In genomic region chr13:56164372-56164771, GRCm38 (mm10) we compare ENCODE assay signal across 22 mouse cellular contexts. TPM values are rescaled to one million over a fixed set of nuclear protein-coding genes. Genes with fewer than 3 reads are reported as not detected.
DNase-seq lines count a peak whose midpoint lies in the region; ATAC-seq and TF ChIP-seq lines count a peak whose summit lies in the region.
"Had no signal": no experiment of that assay in that cellular context is flagged by ENCODE, and none has a peak within 500 bp of the region (broad histone marks: within the 10 kb centered on the region; RNA-seq: fewer than 3 reads in every experiment).

No protein-coding gene starts in this region.

- H3K79me2 ChIP-seq in CH12.LX (replicated peaks; ENCODE audit: control insufficient read depth, extremely low read depth, insufficient read depth, poor library complexity, severe bottlenecking) = no peaks in the 10 kb centered on the region

- no peak for ATAC-seq in embryonic facial prominence, embryonic 15.5 days (ENCODE audit: insufficient number of reproducible peaks, low FRiP score, low TSS enrichment, low read depth)
- no peak; the same call in 1 of the 2 replicates for ATAC-seq in limb, embryonic 13.5 days (ENCODE audit: low FRiP score, low read depth)
- ATAC-seq in kidney, embryonic 16.5 days (ENCODE audit: low FRiP score, low TSS enrichment) = no peak
- no peak for ATAC-seq in megakaryocyte-erythroid progenitor cell, adult 5-6 weeks (replicated peaks; ENCODE audit: low FRiP score, low TSS enrichment, poor library complexity, severe bottlenecking)
- ATAC-seq: CD4-positive, CD25-positive, alpha-beta regulatory T cell, adult 4 months; forebrain, embryonic 14.5 days; intestine, postnatal 0 days had no signal

- no peak for TF ChIP-seq POLR2A in CH12.LX (IDR thresholded peaks at IDR 0.05; ENCODE audit: low read depth, low read length)

- in situ Hi-C loops in CH12.LX (cut with MboI; ENCODE audit: low pct_ligation_motif_present, low pct_unique_long_range_greater_than_20kb, low sequenced_read_pairs) = no loop called here

- peaks cover 23 to 62% of the 10 kb centered on the region in 2 experiments for H3K4me1 ChIP-seq in CH12.LX (ENCODE audit: control insufficient read depth in 1 of 2, insufficient read depth in 2 of 2)
- peaks cover 58% of the 10 kb centered on the region for H3K4me1 ChIP-seq in embryonic facial prominence, embryonic 10.5 days
- H3K4me1 ChIP-seq in embryonic facial prominence, embryonic 15.5 days = peaks cover 43% of the 10 kb centered on the region
- H3K4me1 ChIP-seq in limb, embryonic 13.5 days = peaks cover 87% of the 10 kb centered on the region
- peaks cover 13% of the 10 kb centered on the region for H3K4me1 ChIP-seq in kidney, embryonic 16.5 days (ENCODE audit: insufficient read depth, low read length)

- no peak overlapping the region for H3K9ac ChIP-seq in CH12.LX (ENCODE audit: insufficient read depth, low read depth)
- H3K9ac ChIP-seq in embryonic facial prominence, embryonic 15.5 days = no peak overlapping the region
- H3K9ac ChIP-seq in limb, embryonic 13.5 days = no peak overlapping the region
- no peak overlapping the region for H3K9ac ChIP-seq in kidney, embryonic 16.5 days (replicated peaks; ENCODE audit: low read length)
- H3K9ac ChIP-seq: hindbrain, embryonic 14.5 days; lung, embryonic 15.5 days; neural tube, embryonic 12.5 days had no signal

- no peaks in the 10 kb centered on the region for H3K9me3 ChIP-seq in CH12.LX (replicated peaks; ENCODE audit: low read length)
- no peaks in the 10 kb centered on the region for H3K9me3 ChIP-seq in embryonic facial prominence, embryonic 10.5 days
- H3K9me3 ChIP-seq in embryonic facial prominence, embryonic 15.5 days (replicated peaks) = no peaks in the 10 kb centered on the region
- no peaks in the 10 kb centered on the region for H3K9me3 ChIP-seq in limb, embryonic 13.5 days
- no peaks in the 10 kb centered on the region for H3K9me3 ChIP-seq in kidney, embryonic 16.5 days (ENCODE audit: low read length)
- H3K9me3 ChIP-seq: lung, embryonic 15.5 days; neural tube, embryonic 12.5 days had no signal

- H3K4me3 ChIP-seq in CH12.LX (replicated peaks in 1 of 3; ENCODE audit: low read depth in 2 of 3, low read length in 2 of 3, poor library complexity in 1 of 3) = no peak overlapping the region
- H3K4me3 ChIP-seq in embryonic facial prominence, embryonic 10.5 days = no peak overlapping the region
- no peak overlapping the region for H3K4me3 ChIP-seq in embryonic facial prominence, embryonic 15.5 days (replicated peaks)
- H3K4me3 ChIP-seq in limb, embryonic 13.5 days = no peak overlapping the region
- H3K4me3 ChIP-seq in kidney, embryonic 16.5 days (ENCODE audit: low read length) = no peak overlapping the region
- H3K4me3 ChIP-seq: lung, embryonic 15.5 days; myocyte; neural tube, embryonic 12.5 days had no signal

- WGBS in embryonic facial prominence, embryonic 10.5 days = 79% methylated on average over 3 of the region's 3 CpGs
- WGBS in embryonic facial prominence, embryonic 15.5 days = 53% methylated on average over 3 of the region's 3 CpGs
- 39% methylated on average over 3 of the region's 3 CpGs for WGBS in limb, embryonic 13.5 days
- WGBS in kidney, embryonic 16.5 days = 64% methylated on average over 3 of the region's 3 CpGs

- TF ChIP-seq RAD21 in CH12.LX (IDR thresholded peaks at IDR 0.05; ENCODE audit: low read depth, low read length) = no peak

- dilution Hi-C loops in CH12.LX (cut with MboI; ENCODE audit: extremely low pct_ligation_motif_present, extremely low pct_unique_long_range_greater_than_20kb, low sequenced_read_pairs) = no loop called here

- no peak for TF ChIP-seq CTCF in CH12.LX (conservative IDR thresholded peaks at IDR 0.05 in 1 of 2, IDR thresholded peaks at IDR 0.05 in 1 of 2; ENCODE audit: low read depth in 2 of 2, low read length in 2 of 2)

- H3K27me3 ChIP-seq in CH12.LX (replicated peaks) = no peaks in the 10 kb centered on the region
- 0 out of 2 replicates have a peak, but pooled peaks cover 9% of the 10 kb centered on the region for H3K27me3 ChIP-seq in embryonic facial prominence, embryonic 10.5 days (replicated peaks; ENCODE audit: low read depth, poor library complexity, severe bottlenecking)
- H3K27me3 ChIP-seq in embryonic facial prominence, embryonic 15.5 days = no peaks in the 10 kb centered on the region
- no peaks in the 10 kb centered on the region for H3K27me3 ChIP-seq in limb, embryonic 13.5 days
- no peaks in the 10 kb centered on the region for H3K27me3 ChIP-seq in kidney, embryonic 16.5 days (ENCODE audit: insufficient read depth, low read length)
- H3K27me3 ChIP-seq: neural tube, embryonic 12.5 days had no signal

- TF ChIP-seq EP300 in CH12.LX (IDR thresholded peaks at IDR 0.05; ENCODE audit: low read length) = 0 out of 2 replicates have a peak, but pooled peaks have one; percentile 13

- peak; percentile 69 for DNase-seq in CH12.LX (ENCODE audit: extremely low read depth)
- DNase-seq in embryonic facial prominence, embryonic 10.5 days (ENCODE audit: low spot score) = no peak
- DNase-seq in thymus, postnatal 36 days = no peak
- DNase-seq: kidney, adult 9 months; kidney, postnatal 14 days; layer of hippocampus, adult 9-11 months; spleen, adult 18-20 months; thymus, adult 18-20 months had no signal

- H3K4me2 ChIP-seq in CH12.LX (ENCODE audit: insufficient read depth, low read depth, poor library complexity, severe bottlenecking) = no peak overlapping the region
- H3K4me2 ChIP-seq in embryonic facial prominence, embryonic 15.5 days (replicated peaks) = no peak overlapping the region
- peak overlapping the region; percentile 47 for H3K4me2 ChIP-seq in limb, embryonic 13.5 days (replicated peaks)
- H3K4me2 ChIP-seq in kidney, embryonic 16.5 days (replicated peaks; ENCODE audit: low read depth, low read length) = no peak overlapping the region
- H3K4me2 ChIP-seq: heart, embryonic 11.5 days; hindbrain, embryonic 14.5 days; lung, embryonic 15.5 days; midbrain, embryonic 11.5 days; neural tube, embryonic 12.5 days had no signal

- no peak overlapping the region for H3K27ac ChIP-seq in CH12.LX (ENCODE audit: insufficient read depth, low read depth)
- H3K27ac ChIP-seq in embryonic facial prominence, embryonic 10.5 days (replicated peaks) = peak overlapping the region; percentile 75
- H3K27ac ChIP-seq in embryonic facial prominence, embryonic 15.5 days (replicated peaks) = peak overlapping the region; percentile 72
- peak overlapping the region; percentile 93 for H3K27ac ChIP-seq in limb, embryonic 13.5 days
- no peak overlapping the region for H3K27ac ChIP-seq in kidney, embryonic 16.5 days (ENCODE audit: low read length)
- H3K27ac ChIP-seq: hindbrain, embryonic 14.5 days; lung, embryonic 15.5 days; neural tube, embryonic 12.5 days; stomach, postnatal 0 days had no signal

- H3K36me3 ChIP-seq in CH12.LX (replicated peaks in 1 of 2; ENCODE audit: control insufficient read depth in 1 of 2, insufficient read depth in 1 of 2, low read length in 1 of 2) = no peaks in the 10 kb centered on the region
- H3K36me3 ChIP-seq in embryonic facial prominence, embryonic 10.5 days (replicated peaks) = no peaks in the 10 kb centered on the region
- H3K36me3 ChIP-seq in embryonic facial prominence, embryonic 15.5 days = no peaks in the 10 kb centered on the region
- H3K36me3 ChIP-seq in limb, embryonic 13.5 days = no peaks in the 10 kb centered on the region
- H3K36me3 ChIP-seq in kidney, embryonic 16.5 days (ENCODE audit: insufficient read depth, low read length) = no peaks in the 10 kb centered on the region
- H3K36me3 ChIP-seq: lung, embryonic 15.5 days; neural tube, embryonic 12.5 days had no signal

TF ChIP-seq in CH12.LX, 34 proteins besides CTCF, POLR2A, EP300 and RAD21:
- TF ChIP-seq E2F4 (IDR thresholded peaks at IDR 0.05; ENCODE audit: insufficient replicate concordance, low read depth, low read length) (no peak), JUND (conservative IDR thresholded peaks at IDR 0.05; ENCODE audit: low read depth, low read length) (no peak), TBP (conservative IDR thresholded peaks at IDR 0.05; ENCODE audit: low read depth, low read length) (no peak), NRF1 (IDR thresholded peaks at IDR 0.05; ENCODE audit: low read depth, low read length) (no peak), USF2 (conservative IDR thresholded peaks at IDR 0.05; ENCODE audit: low read depth, low read length) (no peak), POLR2AphosphoS2 (IDR thresholded peaks at IDR 0.05; ENCODE audit: low read depth, low read length) (no peak), IRF4 (IDR thresholded peaks at IDR 0.05; ENCODE audit: low read depth, low read length) (peak; percentile 23; the same call in 1 of the 2 replicates), RCOR1 (conservative IDR thresholded peaks at IDR 0.05; ENCODE audit: low read depth, low read length) (no peak), MAX (IDR thresholded peaks at IDR 0.05; ENCODE audit: low read length) (0 out of 2 replicates have a peak, but pooled peaks have one; percentile 19)

RNA-seq across cellular contexts. Expression of gene Tifab, which starts 14.3 kb away (rescaled TPM):
- 1.9 and 2.0 TPM in 2 replicates for total RNA-seq in CH12.LX (2012; rRNA removed)
- total RNA-seq in CH12.LX (2014; rRNA removed) = 3.4 and 4.7 TPM in 2 replicates
- polyA plus RNA-seq in CH12.LX (2012; ENCODE audit: insufficient read length, low read depth) = 6.2 and 6.7 TPM in 2 replicates
- polyA plus RNA-seq in embryonic facial prominence, embryonic 10.5 days (2016; fragmentation: Nextera tagmentation; extraction: Ambion mirVana) = 1.3 and 1.5 TPM in 2 replicates
- polyA plus RNA-seq in embryonic facial prominence, embryonic 15.5 days (2015; fragmentation: Nextera tagmentation; extraction: Ambion mirVana) = 3.4 and 3.7 TPM in 2 replicates
- polyA plus RNA-seq in limb, embryonic 13.5 days (2015; fragmentation: Nextera tagmentation; extraction: Ambion mirVana) = 1.5 and 1.7 TPM in 2 replicates
- polyA plus RNA-seq in kidney, embryonic 16.5 days (2015; fragmentation: Nextera tagmentation; extraction: Ambion mirVana) = 1.5 and 2.4 TPM in 2 replicates
- total RNA-seq in megakaryocyte-erythroid progenitor cell, adult 5-6 weeks (2014; fragmentation: Nextera tagmentation) = 3.1 TPM in 1 of 2 replicates, not detected in the other
- 0.23 and 0.56 TPM in 2 replicates for total RNA-seq in megakaryocyte-erythroid progenitor cell, adult 5-6 weeks (2017)
- polyA plus RNA-seq: myocyte had no signal

RNA-seq across cellular contexts. Expression of gene H2afy, which starts 28.2 kb away (rescaled TPM):
- total RNA-seq in CH12.LX (2012; rRNA removed) (158 and 162 TPM in 2 replicates), CH12.LX (2014; rRNA removed) (148 TPM in 2 replicates)
- polyA plus RNA-seq in CH12.LX (2012; ENCODE audit: insufficient read length, low read depth) = 153 and 155 TPM in 2 replicates
- polyA plus RNA-seq in embryonic facial prominence, embryonic 10.5 days (2016; fragmentation: Nextera tagmentation; extraction: Ambion mirVana) = 478 and 497 TPM in 2 replicates
- 275 and 292 TPM in 2 replicates for polyA plus RNA-seq in embryonic facial prominence, embryonic 15.5 days (2015; fragmentation: Nextera tagmentation; extraction: Ambion mirVana)
- polyA plus RNA-seq in limb, embryonic 13.5 days (2015; fragmentation: Nextera tagmentation; extraction: Ambion mirVana) = 422 and 433 TPM in 2 replicates
- 367 and 386 TPM in 2 replicates for polyA plus RNA-seq in kidney, embryonic 16.5 days (2015; fragmentation: Nextera tagmentation; extraction: Ambion mirVana)
- total RNA-seq in megakaryocyte-erythroid progenitor cell, adult 5-6 weeks (2014; fragmentation: Nextera tagmentation) = 188 and 192 TPM in 2 replicates
- total RNA-seq in megakaryocyte-erythroid progenitor cell, adult 5-6 weeks (2017) = 316 and 323 TPM in 2 replicates

Comparison
In these comparisons a context has a peak if more than half of its experiments do, and no peak if none do; other contexts are left out.
1. H3K27ac ChIP-seq: peak in embryonic facial prominence, embryonic 10.5 days (single experiment), embryonic facial prominence, embryonic 15.5 days (single experiment) and limb, embryonic 13.5 days (single experiment); none in CH12.LX (single experiment) and kidney, embryonic 16.5 days (single experiment).